Mouse (Mus musculus): ENCODE measurements around the gene Tcp11l1. TPM values are rescaled to one million over a fixed set of nuclear protein-coding genes. Genes with fewer than 3 reads are reported as not detected.

Tcp11l1 gene
- total RNA-seq, 2 experiments from 2014 or later: 31.8 to 33.9 TPM

Other genes with a start within 250 kb of the Tcp11l1 start
- 10 to 100 TPM; 75.5 to 76.8 TPM for gene Hipk3, start 217.7 kb downstream of the Tcp11l1 start, total RNA-seq (2021)
- gene Cstf3, start 121.6 kb downstream of the Tcp11l1 start, total RNA-seq (2021): 10 to 100 TPM; 39.0 to 42.8 TPM
- gene Pin1rt1, start 4.2 kb upstream of the Tcp11l1 start, total RNA-seq (2021): not detected
- gene Depdc7, start 30.7 kb upstream of the Tcp11l1 start, total RNA-seq (2021): 1 to 10 TPM; 2.8 to 3.9 TPM
- gene Qser1, start 104.6 kb upstream of the Tcp11l1 start, total RNA-seq (2021): 1 to 10 TPM; 9.4 to 9.6 TPM
- gene Prrg4, start 137.7 kb upstream of the Tcp11l1 start, total RNA-seq (2021): under 1 TPM; 0.51 to 0.74 TPM
- gene Ccdc73, start 155.6 kb upstream of the Tcp11l1 start, total RNA-seq (2021): not detected

Measured in layer of hippocampus, adult 18-20 months (tissue).